Mouse (Mus musculus): ENCODE data around the gene Cdh23. TPM values are rescaled to one million over a fixed set of nuclear protein-coding genes. Genes with fewer than 3 reads are reported as not detected.

Cdh23 gene
- polyA plus RNA-seq, 1 experiment from 2014 or later: 2.7 TPM

DNA sequence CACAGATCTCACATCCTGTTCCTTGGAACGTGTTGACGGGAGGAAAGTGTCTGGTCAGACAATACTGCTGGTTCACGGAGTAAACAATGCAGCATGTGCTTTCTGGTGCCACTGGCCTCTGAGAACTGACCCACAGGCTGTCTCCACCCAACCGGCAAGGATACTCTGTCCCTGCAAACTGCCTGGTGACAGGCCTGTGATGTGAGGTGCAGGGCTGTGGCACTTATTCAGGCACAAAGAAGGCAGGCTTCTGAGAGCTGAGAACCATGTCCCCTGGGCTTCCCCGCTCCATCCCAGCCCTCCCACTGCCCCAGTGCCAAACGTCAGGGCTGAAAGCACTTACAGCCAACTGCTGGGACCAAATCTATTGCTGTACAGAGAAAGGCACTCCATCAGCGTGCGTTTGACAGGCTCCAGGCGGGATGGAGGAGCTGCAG, 137.8 kb downstream of the Cdh23 start:
- no peak overlapping the region for H3K9ac ChIP-seq (replicated peaks; ENCODE audit: low read depth, low read length)
- H3K27me3 ChIP-seq (replicated peaks; ENCODE audit: control insufficient read depth, insufficient read depth, low read length): no peaks in the 10 kb centered on the region
- no peak overlapping the region for H3K27ac ChIP-seq (ENCODE audit: low read length)
- H3K4me1 ChIP-seq (replicated peaks; ENCODE audit: control insufficient read depth, insufficient read depth, low read length): peaks cover 5% of the 10 kb centered on the region; the same call in 1 of the 2 replicates
- H3K9me3 ChIP-seq (ENCODE audit: control insufficient read depth, low read length): no peaks in the 10 kb centered on the region
- 32% methylated on average over 9 of the region's 9 CpGs for WGBS
- no peaks in the 10 kb centered on the region for H3K36me3 ChIP-seq (ENCODE audit: control insufficient read depth, insufficient read depth)
- H3K4me2 ChIP-seq (ENCODE audit: low read length): no peak overlapping the region
- no peak overlapping the region for H3K4me3 ChIP-seq (replicated peaks; ENCODE audit: low read length)
- no peak for ATAC-seq

DNA sequence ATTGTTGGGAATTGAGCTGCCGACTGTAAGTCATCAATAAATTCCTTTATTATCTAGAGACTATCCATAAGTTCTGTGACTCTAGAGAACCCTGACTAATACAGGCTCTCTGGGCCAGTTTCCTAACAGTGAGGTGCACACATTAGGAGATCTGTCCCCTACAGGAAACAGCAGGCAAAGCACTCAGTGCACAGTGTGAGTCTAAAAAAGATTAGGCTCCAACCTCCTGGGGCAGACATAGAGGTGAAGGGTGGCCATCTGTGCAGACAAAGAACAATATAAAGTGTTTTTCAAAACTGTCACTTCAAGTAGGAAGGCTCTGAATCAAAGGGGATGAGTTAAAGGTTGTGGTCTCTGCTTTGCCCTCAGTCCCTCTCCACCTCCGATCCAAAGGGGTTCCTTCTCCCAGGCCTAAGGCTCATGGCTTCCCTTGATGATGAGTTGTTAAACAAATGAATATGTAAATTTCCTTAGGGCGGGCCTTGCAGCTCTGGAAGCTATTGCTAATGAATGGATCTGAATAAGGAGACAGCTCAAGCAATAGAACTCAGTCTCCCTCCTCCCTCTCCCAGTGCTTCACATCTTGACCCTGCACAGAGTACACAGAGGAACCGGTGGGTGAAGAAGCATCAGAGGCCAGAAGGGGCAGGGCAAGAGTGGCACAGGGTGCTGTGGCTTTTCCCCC, 143.2 kb downstream of the Cdh23 start:
- Histone ChIP-seq H3K27ac (ENCODE audit: low read length) (no peak overlapping the region), H3K9ac (replicated peaks; ENCODE audit: low read depth, low read length) (no peak overlapping the region), H3K4me1 (replicated peaks; ENCODE audit: control insufficient read depth, insufficient read depth, low read length) (peaks cover 5% of the 10 kb centered on the region; the same call in 1 of the 2 replicates), H3K27me3 (replicated peaks; ENCODE audit: control insufficient read depth, insufficient read depth, low read length) (no peaks in the 10 kb centered on the region), H3K4me3 (replicated peaks; ENCODE audit: low read length) (no peak overlapping the region), H3K9me3 (ENCODE audit: control insufficient read depth, low read length) (no peaks in the 10 kb centered on the region), H3K4me2 (ENCODE audit: low read length) (no peak overlapping the region), H3K36me3 (ENCODE audit: control insufficient read depth, insufficient read depth) (no peaks in the 10 kb centered on the region)
- 44% methylated on average over 3 of the region's 4 CpGs for WGBS
- ATAC-seq: no peak

DNA sequence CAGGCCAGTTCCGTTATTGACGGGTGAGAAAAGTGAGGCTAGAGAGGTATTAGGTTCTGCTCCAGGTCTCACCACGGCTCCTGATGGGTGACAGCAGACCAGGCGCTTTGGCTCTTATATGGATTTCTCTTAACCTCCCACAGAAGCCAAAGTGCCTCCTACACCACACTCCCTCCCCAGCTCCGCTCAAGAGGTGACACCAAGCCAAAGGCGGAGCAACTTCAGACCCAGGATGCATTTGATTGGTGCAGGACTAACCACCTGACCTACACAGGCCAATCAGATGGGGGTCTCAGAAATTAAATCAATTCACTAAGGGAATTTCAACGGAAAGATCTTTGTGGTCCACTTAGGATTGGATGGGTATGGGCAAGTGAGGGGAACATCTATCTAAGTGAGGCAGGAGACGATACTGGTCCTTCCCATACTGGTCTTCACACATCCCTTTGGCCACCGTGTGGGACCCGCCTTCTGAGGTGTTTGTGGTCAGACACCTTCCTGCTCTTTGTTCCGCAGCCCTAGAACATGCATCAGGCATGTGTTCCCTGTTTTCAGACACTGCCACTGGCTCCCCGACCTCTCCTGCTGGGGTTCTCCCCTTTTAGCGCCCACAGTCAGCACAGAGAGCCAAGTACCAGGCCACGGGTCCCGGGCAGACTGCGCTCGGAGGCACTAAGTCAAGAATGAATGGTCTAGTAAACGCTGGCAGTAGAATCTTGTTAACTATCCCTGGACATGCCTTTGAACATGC, 157.0 kb downstream of the Cdh23 start:
- no peak for ATAC-seq
- H3K27ac ChIP-seq (ENCODE audit: low read length): no peak overlapping the region
- H3K9me3 ChIP-seq (ENCODE audit: control insufficient read depth, low read length): no peaks in the 10 kb centered on the region
- WGBS: 85% methylated on average over 18 of the region's 18 CpGs
- no peaks in the 10 kb centered on the region for H3K36me3 ChIP-seq (ENCODE audit: control insufficient read depth, insufficient read depth)
- H3K4me3 ChIP-seq (replicated peaks; ENCODE audit: low read length): no peak overlapping the region
- no peak overlapping the region for H3K9ac ChIP-seq (replicated peaks; ENCODE audit: low read depth, low read length)
- no peaks in the 10 kb centered on the region for H3K4me1 ChIP-seq (replicated peaks; ENCODE audit: control insufficient read depth, insufficient read depth, low read length)
- H3K27me3 ChIP-seq (replicated peaks; ENCODE audit: control insufficient read depth, insufficient read depth, low read length): no peaks in the 10 kb centered on the region
- H3K4me2 ChIP-seq (ENCODE audit: low read length): no peak overlapping the region

DNA sequence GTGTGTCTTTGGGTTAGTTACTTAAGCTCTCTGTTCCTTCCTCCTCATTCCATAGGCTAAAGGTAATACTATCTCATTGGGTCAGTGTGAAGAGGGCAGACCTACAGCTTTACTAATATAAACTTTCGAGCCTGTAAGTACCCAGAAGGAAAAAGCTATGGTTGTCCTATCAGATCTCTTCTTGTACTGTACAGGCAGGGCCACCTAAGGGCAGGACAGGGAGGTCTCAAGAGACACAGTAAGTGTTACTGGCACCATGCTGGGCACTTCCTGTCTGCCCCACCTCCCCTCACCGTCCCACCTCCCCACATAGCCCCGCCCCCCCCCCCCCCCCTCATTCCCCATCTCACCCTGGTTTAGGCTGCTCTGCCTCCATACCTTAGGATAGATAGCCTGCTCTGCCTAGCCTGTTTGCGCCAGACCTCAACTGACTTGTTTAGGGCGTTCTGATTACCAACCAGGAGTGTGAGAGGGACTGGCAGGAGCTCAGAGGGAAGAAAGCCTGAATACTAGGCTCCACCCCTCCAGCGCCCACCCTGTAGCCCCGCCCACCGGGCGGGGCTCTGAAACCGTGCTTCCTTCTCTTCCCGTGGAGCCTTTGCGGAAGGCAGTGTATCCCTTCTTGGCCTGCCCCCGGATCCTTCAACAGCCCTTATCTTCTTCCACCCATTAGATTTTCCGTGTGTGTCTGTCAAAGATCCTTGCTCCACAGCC, 160.0 kb downstream of the Cdh23 start:
- no peaks in the 10 kb centered on the region for H3K36me3 ChIP-seq (ENCODE audit: control insufficient read depth, insufficient read depth)
- H3K4me2 ChIP-seq (ENCODE audit: low read length): no peak overlapping the region
- H3K9me3 ChIP-seq (ENCODE audit: control insufficient read depth, low read length): no peaks in the 10 kb centered on the region
- H3K9ac ChIP-seq (replicated peaks; ENCODE audit: low read depth, low read length): no peak overlapping the region
- H3K27me3 ChIP-seq (replicated peaks; ENCODE audit: control insufficient read depth, insufficient read depth, low read length): no peaks in the 10 kb centered on the region
- WGBS: 14% methylated on average over 12 of the region's 14 CpGs
- H3K4me3 ChIP-seq (replicated peaks; ENCODE audit: low read length): no peak overlapping the region
- H3K4me1 ChIP-seq (replicated peaks; ENCODE audit: control insufficient read depth, insufficient read depth, low read length): no peaks in the 10 kb centered on the region
- H3K27ac ChIP-seq (ENCODE audit: low read length): no peak overlapping the region
- no peak for ATAC-seq

DNA sequence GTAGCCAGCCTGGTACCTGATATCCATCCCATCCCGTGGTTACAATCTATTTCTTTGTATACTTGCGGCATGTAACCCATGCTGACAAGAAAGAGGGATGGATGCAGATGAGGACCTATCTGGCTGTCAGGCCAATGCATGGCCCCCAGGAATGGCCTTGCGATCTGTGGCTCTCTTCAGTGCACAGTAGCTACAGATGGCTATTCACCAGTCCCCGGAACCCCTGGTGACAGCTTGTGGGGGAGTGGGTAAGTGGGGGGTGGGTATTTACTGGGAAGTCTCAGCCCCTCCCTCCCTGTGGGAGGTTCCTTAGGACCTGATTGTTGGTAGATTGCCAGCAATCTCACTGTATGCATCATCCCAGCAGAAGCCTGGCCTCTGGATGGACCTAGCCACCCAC, 163.8 kb downstream of the Cdh23 start:
- Histone ChIP-seq H3K9me3 (ENCODE audit: control insufficient read depth, low read length) (no peaks in the 10 kb centered on the region), H3K27ac (ENCODE audit: low read length) (no peak overlapping the region), H3K36me3 (ENCODE audit: control insufficient read depth, insufficient read depth) (no peaks in the 10 kb centered on the region), H3K4me3 (replicated peaks; ENCODE audit: low read length) (no peak overlapping the region), H3K9ac (replicated peaks; ENCODE audit: low read depth, low read length) (no peak overlapping the region), H3K27me3 (replicated peaks; ENCODE audit: control insufficient read depth, insufficient read depth, low read length) (no peaks in the 10 kb centered on the region), H3K4me1 (replicated peaks; ENCODE audit: control insufficient read depth, insufficient read depth, low read length) (no peaks in the 10 kb centered on the region), H3K4me2 (ENCODE audit: low read length) (no peak overlapping the region)
- no peak for ATAC-seq
- 75% methylated on average over 4 of the region's 4 CpGs for WGBS

DNA sequence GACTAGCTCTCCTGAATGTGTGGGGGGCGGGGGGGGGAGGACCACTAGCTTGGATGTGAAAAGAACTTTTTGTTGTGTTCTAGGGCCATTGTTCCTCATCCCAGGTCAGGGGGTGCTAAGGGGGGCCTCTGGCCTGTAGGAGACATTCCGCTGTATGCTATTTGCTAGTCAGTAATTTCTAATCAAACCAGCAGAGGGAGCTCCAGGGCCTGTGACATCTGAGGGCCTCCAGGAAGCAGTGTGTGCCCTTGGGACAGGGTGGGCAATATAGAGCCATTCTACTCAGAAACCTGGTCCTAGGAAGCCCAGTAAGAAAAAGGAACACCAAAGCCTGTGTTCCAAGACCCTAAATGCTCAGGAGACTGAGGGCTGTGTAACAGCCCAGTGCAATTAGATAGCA, 164.9 kb downstream of the Cdh23 start:
- no peak overlapping the region for H3K4me2 ChIP-seq (ENCODE audit: low read length)
- no peak overlapping the region for H3K27ac ChIP-seq (ENCODE audit: low read length)
- H3K9ac ChIP-seq (replicated peaks; ENCODE audit: low read depth, low read length): no peak overlapping the region
- H3K4me3 ChIP-seq (replicated peaks; ENCODE audit: low read length): no peak overlapping the region
- H3K4me1 ChIP-seq (replicated peaks; ENCODE audit: control insufficient read depth, insufficient read depth, low read length): no peaks in the 10 kb centered on the region
- H3K27me3 ChIP-seq (replicated peaks; ENCODE audit: control insufficient read depth, insufficient read depth, low read length): no peaks in the 10 kb centered on the region
- peak; percentile 67; the same call in 1 of the 2 replicates for ATAC-seq
- WGBS: 25% methylated on average over 2 of the region's 2 CpGs
- no peaks in the 10 kb centered on the region for H3K9me3 ChIP-seq (ENCODE audit: control insufficient read depth, low read length)
- H3K36me3 ChIP-seq (ENCODE audit: control insufficient read depth, insufficient read depth): no peaks in the 10 kb centered on the region

DNA sequence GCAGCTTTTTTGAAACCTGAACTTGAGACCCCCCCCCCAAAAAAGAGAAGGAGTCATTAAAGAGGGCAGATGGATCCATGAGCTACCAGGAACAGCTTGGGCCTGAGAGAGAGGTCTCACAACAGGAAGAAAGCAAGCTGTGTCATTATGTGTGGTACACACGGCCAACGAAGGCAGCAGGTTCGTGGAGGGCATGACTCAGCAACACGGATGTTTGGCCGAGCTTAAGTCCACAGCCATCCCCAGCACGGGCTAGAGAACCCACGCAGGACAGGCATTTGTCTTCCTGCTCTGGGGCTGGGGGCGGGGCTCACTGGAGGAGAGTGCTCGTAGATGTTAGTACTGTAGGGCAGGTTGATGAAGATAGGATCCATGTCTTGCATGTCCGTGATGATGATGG, 165.7 kb downstream of the Cdh23 start:
- H3K36me3 ChIP-seq (ENCODE audit: control insufficient read depth, insufficient read depth): no peaks in the 10 kb centered on the region
- 80% methylated on average over 10 of the region's 10 CpGs for WGBS

DNA sequence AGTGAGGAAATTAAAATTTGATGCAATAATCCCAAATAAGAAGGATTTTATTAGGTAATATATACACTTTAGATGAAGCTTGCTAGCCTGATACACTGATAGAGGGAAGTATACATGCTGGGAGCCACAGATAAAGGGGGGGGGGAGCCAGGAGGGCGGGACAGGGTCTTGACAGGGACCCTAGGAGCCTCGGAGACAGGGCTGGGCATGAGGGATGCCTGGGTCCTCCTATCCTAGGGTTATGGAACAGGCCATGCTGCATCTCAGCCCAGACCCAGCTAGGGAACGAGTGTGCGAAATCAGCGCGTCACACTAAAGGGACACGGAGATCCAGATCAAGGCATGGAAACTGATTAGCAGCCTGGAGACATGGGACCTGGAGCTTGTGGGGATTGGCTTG, 168.3 kb downstream of the Cdh23 start:
- no peaks in the 10 kb centered on the region for H3K4me1 ChIP-seq (replicated peaks; ENCODE audit: control insufficient read depth, insufficient read depth, low read length)
- no peak overlapping the region for H3K9ac ChIP-seq (replicated peaks; ENCODE audit: low read depth, low read length)
- no peaks in the 10 kb centered on the region for H3K36me3 ChIP-seq (ENCODE audit: control insufficient read depth, insufficient read depth)
- WGBS: 82% methylated on average over 7 of the region's 7 CpGs
- no peak overlapping the region for H3K4me3 ChIP-seq (replicated peaks; ENCODE audit: low read length)
- no peak overlapping the region for H3K27ac ChIP-seq (ENCODE audit: low read length)
- no peaks in the 10 kb centered on the region for H3K27me3 ChIP-seq (replicated peaks; ENCODE audit: control insufficient read depth, insufficient read depth, low read length)
- ATAC-seq: no peak
- H3K4me2 ChIP-seq (ENCODE audit: low read length): no peak overlapping the region
- H3K9me3 ChIP-seq (ENCODE audit: control insufficient read depth, low read length): no peaks in the 10 kb centered on the region

More for the DNA sequence above, 165.7 kb downstream of the Cdh23 start:
- no peaks in the 10 kb centered on the region for H3K4me1 ChIP-seq (replicated peaks; ENCODE audit: control insufficient read depth, insufficient read depth, low read length)
- H3K9me3 ChIP-seq (ENCODE audit: control insufficient read depth, low read length): no peaks in the 10 kb centered on the region
- H3K27me3 ChIP-seq (replicated peaks; ENCODE audit: control insufficient read depth, insufficient read depth, low read length): no peaks in the 10 kb centered on the region
- no peak overlapping the region for H3K9ac ChIP-seq (replicated peaks; ENCODE audit: low read depth, low read length)
- no peak for ATAC-seq
- H3K4me3 ChIP-seq (replicated peaks; ENCODE audit: low read length): no peak overlapping the region
- H3K4me2 ChIP-seq (ENCODE audit: low read length): no peak overlapping the region
- H3K27ac ChIP-seq (ENCODE audit: low read length): no peak overlapping the region

DNA sequence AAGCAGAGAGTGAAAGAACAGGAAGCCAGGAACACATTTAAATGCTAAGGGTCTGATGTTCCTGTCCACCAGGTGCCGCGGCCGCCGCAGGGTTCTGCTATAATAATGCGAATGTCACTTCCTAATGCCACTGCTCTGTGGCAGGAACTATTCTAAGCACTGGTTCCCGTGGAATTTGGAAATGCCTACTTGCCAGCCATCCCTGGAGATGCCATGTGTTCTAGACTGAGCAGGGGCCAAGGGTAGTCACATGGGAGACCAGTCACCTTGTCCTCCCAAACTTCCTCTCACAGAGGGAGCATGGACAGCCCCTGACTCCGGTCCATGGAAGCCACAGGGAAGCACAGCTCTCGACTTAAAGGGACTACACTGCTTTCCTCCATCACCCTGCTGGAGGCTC, 171.2 kb downstream of the Cdh23 start:
- Histone ChIP-seq H3K4me2 (ENCODE audit: low read length) (no peak overlapping the region), H3K36me3 (ENCODE audit: control insufficient read depth, insufficient read depth) (no peaks in the 10 kb centered on the region), H3K4me3 (replicated peaks; ENCODE audit: low read length) (no peak overlapping the region), H3K9me3 (ENCODE audit: control insufficient read depth, low read length) (no peaks in the 10 kb centered on the region), H3K27ac (ENCODE audit: low read length) (no peak overlapping the region), H3K27me3 (replicated peaks; ENCODE audit: control insufficient read depth, insufficient read depth, low read length) (no peaks in the 10 kb centered on the region), H3K4me1 (replicated peaks; ENCODE audit: control insufficient read depth, insufficient read depth, low read length) (no peaks in the 10 kb centered on the region), H3K9ac (replicated peaks; ENCODE audit: low read depth, low read length) (no peak overlapping the region)
- 84% methylated on average over 8 of the region's 8 CpGs for WGBS
- ATAC-seq: no peak
